Mouse (Mus musculus) liver, embryonic 14.5 days (tissue): ENCODE results near the gene Clns1a.

Experiments used
- CTCF ChIP-seq: IDR thresholded peaks from 2 replicates; pipeline ENCODE4 v1.5.1; 2016; ENCODE audit warnings: antibody characterized with exemption, low read depth, control low read depth
- EP300 ChIP-seq: IDR thresholded peaks from 2 replicates; pipeline ENCODE4 v1.6.1; 2016; ENCODE audit warnings: antibody characterized with exemption, low read depth

GRCm38 (mm10) chr7:97679239-97679638 lies 17.2 kb upstream of the Clns1a start:
- TF ChIP-seq CTCF (peak; percentile 39; the same call in 1 of the 2 replicates), EP300 (no peak)
